Mouse (Mus musculus) kidney, adult 2 months (tissue): Measurements from ENCODE around the gene Ifrd1.

Source experiments
- CTCF ChIP-seq: fragments of 200-500 bp; conservative IDR thresholded peaks from 2 replicates; pipeline ENCODE4 v1.5.1; 2011; ENCODE audit warnings: low read depth, mild to moderate bottlenecking, control low read depth, low read length, moderate library complexity, mixed read lengths; ENCODE audit not compliant: insufficient read depth, insufficient read length
- POLR2A ChIP-seq: fragments of 200-500 bp; IDR thresholded peaks from one replicate; pipeline ENCODE4 v1.6.1; 2011; ENCODE audit warnings: low read depth, low read length, control low read depth

DNA sequence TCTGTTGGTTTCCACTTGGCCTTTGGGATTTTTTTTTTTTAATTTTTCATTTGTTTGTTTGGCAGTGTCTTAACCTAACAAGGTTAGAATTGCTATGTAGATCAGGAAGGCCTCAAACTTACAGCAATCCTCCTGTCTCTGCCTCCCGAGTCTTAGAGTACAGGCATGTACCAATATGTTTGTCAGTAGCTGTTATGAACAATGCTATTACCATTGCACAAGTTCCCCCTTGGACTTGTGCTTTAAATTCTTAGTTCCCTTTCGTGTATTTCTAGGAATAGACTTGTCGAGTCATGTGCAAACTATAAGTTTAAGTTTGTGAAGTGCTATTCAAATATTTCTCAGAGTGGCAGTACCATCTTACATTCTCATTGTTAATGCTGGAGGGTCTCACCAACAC is 29.3 kb upstream of the Ifrd1 start:
- TF ChIP-seq CTCF (no peak), POLR2A (no peak)
